Mouse (Mus musculus) CH12.LX (cell line): ENCODE data around the gene G530012D18Rik. TPM values are rescaled to one million over a fixed set of nuclear protein-coding genes. Genes with fewer than 3 reads are reported as not detected.
"Not testable (repeated sequence)": the region's sequence is repeated elsewhere in the genome, so short reads cannot be mapped to it uniquely, and the experiment has no call there.

ENCODE experiments used
- DNase-seq: peaks from one replicate; pipeline ENCODE4 v3.0.0-alpha.2; 2013; ENCODE audit errors: extremely low read depth
- H3K27ac ChIP-seq: 2 replicates; pipeline ENCODE4 v1.5.1; 2012; ENCODE audit warnings: low read depth, mild to moderate bottlenecking, control low read depth, moderate library complexity; ENCODE audit not compliant: insufficient read depth
- H3K27me3 ChIP-seq: replicated peaks from 2 replicates; pipeline ENCODE3; 2012; ENCODE audit warnings: inconsistent platforms
- H3K36me3 ChIP-seq, 2 experiments: replicated peaks in 1 of 2; 2 replicates each; pipeline versions ENCODE3 to v1.6.1; 2012; ENCODE audit warnings: inconsistent platforms in 1 of 2, low read length in 1 of 2, mild to moderate bottlenecking in 1 of 2, mixed read lengths in 1 of 2, moderate library complexity in 1 of 2; ENCODE audit not compliant: control insufficient read depth in 1 of 2, insufficient read depth in 1 of 2
- H3K4me1 ChIP-seq, 2 experiments: 2 replicates each; pipeline ENCODE4 v1.6.1; 2012; ENCODE audit warnings: inconsistent platforms in 1 of 2, moderate library complexity in 1 of 2; ENCODE audit not compliant: insufficient read depth in 2 of 2, control insufficient read depth in 1 of 2
- H3K4me2 ChIP-seq: 2 replicates; pipeline ENCODE4 v1.6.1; 2012; ENCODE audit warnings: low read depth, mild to moderate bottlenecking, control low read depth; ENCODE audit not compliant: poor library complexity, insufficient read depth, severe bottlenecking
- H3K4me3 ChIP-seq, 3 experiments: fragments of 150-350 bp in 1 of 3; sonication (generic) in 1 of 3; replicated peaks in 1 of 3; 2 replicates each; pipeline versions ENCODE3 to v1.5.1; 2011 to 2012; ENCODE audit warnings: low read depth in 2 of 3, low read length in 2 of 3, mild to moderate bottlenecking in 2 of 3, moderate library complexity in 2 of 3, control low read depth in 1 of 3, improper control_type of control experiment in 1 of 3, inconsistent platforms in 1 of 3, mixed read lengths in 1 of 3; ENCODE audit not compliant: poor library complexity in 1 of 3
- H3K79me2 ChIP-seq: replicated peaks from 2 replicates; pipeline ENCODE4 v1.6.1; 2012; ENCODE audit warnings: mild to moderate bottlenecking, moderate library complexity; ENCODE audit not compliant: control insufficient read depth, poor library complexity, insufficient read depth, severe bottlenecking; ENCODE audit errors: extremely low read depth
- H3K9ac ChIP-seq: 2 replicates; pipeline ENCODE4 v1.6.1; 2012; ENCODE audit warnings: low read depth, mild to moderate bottlenecking, control low read depth, moderate library complexity; ENCODE audit not compliant: insufficient read depth
- H3K9me3 ChIP-seq: replicated peaks from 2 replicates; pipeline ENCODE3; 2012; ENCODE audit warnings: low read length, inconsistent platforms, mixed read lengths
- CTCF ChIP-seq, 2 experiments: IDR thresholded peaks in 1 of 2; conservative IDR thresholded peaks in 1 of 2; 2 replicates each; pipeline ENCODE4 v1.5.1; 2011 to 2012; ENCODE audit warnings: low read depth in 2 of 2, low read length in 2 of 2, improper control_type of control experiment in 1 of 2, inconsistent platforms in 1 of 2, mild to moderate bottlenecking in 1 of 2, moderate library complexity in 1 of 2
- RAD21 ChIP-seq: IDR thresholded peaks from 2 replicates; pipeline ENCODE4 v1.6.1; 2011; ENCODE audit warnings: low read depth, mild to moderate bottlenecking, low read length, improper control_type of control experiment, moderate library complexity
- SMC3 ChIP-seq: IDR thresholded peaks from 2 replicates; pipeline ENCODE4 v1.6.1; 2011; ENCODE audit warnings: low read depth, low read length, improper control_type of control experiment
- dilution Hi-C: fragments of 300-500 bp; cut with MboI; formaldehyde crosslinking; loops from 2 replicates; pipeline ENCODE4 v1.14.3; 2020; ENCODE audit warnings: low sequenced_read_pairs; ENCODE audit not compliant: extremely low pct_unique_long_range_greater_than_20kb, extremely low pct_ligation_motif_present
- in situ Hi-C: fragments of 300-500 bp; cut with MboI; formaldehyde crosslinking; loops from 3 replicates; pipeline ENCODE4 v1.14.3; 2019; ENCODE audit warnings: low sequenced_read_pairs, low pct_ligation_motif_present, low pct_unique_long_range_greater_than_20kb, mixed read lengths
- polyA plus RNA-seq: library from polyadenylated mRNA; unstranded; fragments of >175 nt; gene quantifications from 2 replicates; pipeline ENCODE4 v1.2.1, GENCODE M21; 2012; ENCODE audit warnings: low read depth; ENCODE audit not compliant: insufficient read length
- total RNA-seq, 2 experiments: library from RNA; depleted of rRNA; stranded (reverse); fragments of 300-350 nt in 1 of 2; fragments of >200 nt in 1 of 2; gene quantifications; 2 replicates each; pipeline ENCODE4 v1.2.3; 2012 to 2014

G530012D18Rik gene
- total and polyA plus RNA-seq, 3 experiments = 9.1 to 69.3 TPM; not detected in 1

GRCm38 (mm10) chr1:85580578-85580977, 5.1 kb downstream of the G530012D18Rik start:
- in situ Hi-C loops, H3K79me2 ChIP-seq, dilution Hi-C loops: not testable (repeated sequence)

GRCm38 (mm10) chr1:85581518-85581917, 6.0 kb downstream of the G530012D18Rik start:
- H3K4me2 ChIP-seq, H3K4me1 ChIP-seq, in situ Hi-C loops, H3K27ac ChIP-seq, H3K36me3 ChIP-seq, H3K79me2 ChIP-seq, H3K9ac ChIP-seq, H3K9me3 ChIP-seq, dilution Hi-C loops, H3K27me3 ChIP-seq, H3K4me3 ChIP-seq: not testable (repeated sequence)
- TF ChIP-seq CTCF (conservative IDR thresholded peaks at IDR 0.05 in 1 of 2, IDR thresholded peaks at IDR 0.05 in 1 of 2; ENCODE audit: low read depth in 2 of 2, low read length in 2 of 2) = peak; percentile 30 to 34; a peak in 1 of 4 replicates
- peak; percentile 28 for TF ChIP-seq RAD21
- TF ChIP-seq SMC3 = peak; percentile 49
- peak; percentile 29 for DNase-seq

More at GRCm38 (mm10) chr1:85580578-85580977, 5.1 kb downstream of the G530012D18Rik start:
- H3K27ac ChIP-seq, H3K4me3 ChIP-seq, DNase-seq, H3K9ac ChIP-seq, H3K4me1 ChIP-seq, H3K36me3 ChIP-seq, H3K27me3 ChIP-seq, H3K9me3 ChIP-seq, H3K4me2 ChIP-seq: not testable (repeated sequence)

GRCm38 (mm10) chr1:85588697-85589096, 13.2 kb downstream of the G530012D18Rik start:
- H3K79me2 ChIP-seq, H3K27me3 ChIP-seq, H3K4me3 ChIP-seq, H3K4me1 ChIP-seq, H3K27ac ChIP-seq, DNase-seq, H3K9me3 ChIP-seq, in situ Hi-C loops, H3K4me2 ChIP-seq, dilution Hi-C loops, H3K9ac ChIP-seq: not testable (repeated sequence)
- peaks cover 2 to 16% of the 10 kb centered on the region in 2 experiments for H3K36me3 ChIP-seq

GRCm38 (mm10) chr1:85592526-85592925, 17.1 kb downstream of the G530012D18Rik start:
- H3K4me2 ChIP-seq, H3K4me3 ChIP-seq, in situ Hi-C loops, DNase-seq, dilution Hi-C loops, H3K27me3 ChIP-seq, H3K9ac ChIP-seq, H3K4me1 ChIP-seq, H3K9me3 ChIP-seq, H3K79me2 ChIP-seq, H3K27ac ChIP-seq: not testable (repeated sequence)
- H3K36me3 ChIP-seq = peaks cover 2 to 17% of the 10 kb centered on the region in 2 experiments
